Mouse (Mus musculus) liver, postnatal 0 days (tissue): Measurements from ENCODE around the gene Myl7.

ENCODE experiments used
- CTCF ChIP-seq: sonication (generic); IDR thresholded peaks from 2 replicates; pipeline ENCODE4 v1.5.1; 2016; ENCODE audit warnings: antibody characterized with exemption, low read depth
- EP300 ChIP-seq: IDR thresholded peaks from 2 replicates; pipeline ENCODE4 v1.6.1; 2016; ENCODE audit warnings: antibody characterized with exemption, low read depth, mild to moderate bottlenecking

DNA sequence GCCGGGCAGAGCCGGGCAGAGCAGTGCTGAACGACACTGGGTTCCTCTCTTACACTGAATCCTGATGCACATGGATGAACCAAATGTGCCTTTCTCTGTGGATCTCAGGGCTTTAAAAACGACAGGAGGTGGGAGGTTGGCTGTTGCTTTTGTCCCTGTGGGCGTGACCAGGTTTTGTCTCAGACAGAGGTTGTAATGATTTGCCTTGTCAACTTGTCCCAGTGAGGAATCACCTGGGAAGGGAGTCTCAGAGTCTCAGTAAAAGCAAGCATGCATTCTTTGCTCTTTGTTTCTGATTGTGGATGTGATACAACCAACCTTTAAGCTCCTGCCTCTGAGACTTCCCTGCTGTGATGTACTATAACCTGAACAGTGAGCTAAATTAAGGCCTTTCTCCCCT is 8.5 kb upstream of the Myl7 start:
- TF ChIP-seq EP300 = no peak
- TF ChIP-seq CTCF = no peak
